Mouse (Mus musculus): ENCODE data around the gene Ceacam18. TPM values are rescaled to one million over a fixed set of nuclear protein-coding genes. Genes with fewer than 3 reads are reported as not detected.

Gene Ceacam18
- total and polyA plus RNA-seq, 3 experiments, result 0.04 to 0.08 TPM; not detected in 1

Other genes with a start within 250 kb of the Ceacam18 start
- gene Siglecg, start 226.5 kb upstream of the Ceacam18 start, total RNA-seq (2012; rRNA removed), result not detected in 2 replicates
- gene Siglecg, start 226.5 kb upstream of the Ceacam18 start, polyA plus RNA-seq (2012; ENCODE audit: insufficient read depth in 1 of 2, insufficient read length in 2 of 2, low read depth in 1 of 2, low replicate concordance in 2 of 2, missing spikeins in 1 of 2), result not detected
- gene Lim2, start 207.0 kb upstream of the Ceacam18 start, total RNA-seq (2012; rRNA removed), result not detected in 2 replicates
- gene Lim2, start 207.0 kb upstream of the Ceacam18 start, polyA plus RNA-seq (2012; ENCODE audit: insufficient read depth in 1 of 2, insufficient read length in 2 of 2, low read depth in 1 of 2, low replicate concordance in 2 of 2, missing spikeins in 1 of 2), result not detected
- not detected in 2 replicates for gene Nkg7, start 197.6 kb upstream of the Ceacam18 start, total RNA-seq (2012; rRNA removed)
- not detected for gene Nkg7, start 197.6 kb upstream of the Ceacam18 start, polyA plus RNA-seq (2012; ENCODE audit: insufficient read depth in 1 of 2, insufficient read length in 2 of 2, low read depth in 1 of 2, low replicate concordance in 2 of 2, missing spikeins in 1 of 2)
- not detected in 2 replicates for gene Cldnd2, start 193.9 kb upstream of the Ceacam18 start, total RNA-seq (2012; rRNA removed)
- gene Cldnd2, start 193.9 kb upstream of the Ceacam18 start, polyA plus RNA-seq (2012; ENCODE audit: insufficient read depth in 1 of 2, insufficient read length in 2 of 2, low read depth in 1 of 2, low replicate concordance in 2 of 2, missing spikeins in 1 of 2), result not detected
- 174 and 177 TPM in 2 replicates for gene Etfb, start 190.6 kb upstream of the Ceacam18 start, total RNA-seq (2012; rRNA removed)
- gene Etfb, start 190.6 kb upstream of the Ceacam18 start, polyA plus RNA-seq (2012; ENCODE audit: insufficient read depth in 1 of 2, insufficient read length in 2 of 2, low read depth in 1 of 2, low replicate concordance in 2 of 2, missing spikeins in 1 of 2), result 100 to 1,000 TPM in 1 of 2 experiments, not detected in 1; 186 TPM
- gene Gm45233, start 190.6 kb upstream of the Ceacam18 start, total RNA-seq (2012; rRNA removed), result not detected in 2 replicates
- under 1 TPM in 1 of 2 experiments, not detected in 1; 0.42 TPM for gene Gm45233, start 190.6 kb upstream of the Ceacam18 start, polyA plus RNA-seq (2012; ENCODE audit: insufficient read depth in 1 of 2, insufficient read length in 2 of 2, low read depth in 1 of 2, low replicate concordance in 2 of 2, missing spikeins in 1 of 2)
- gene Vsig10l, start 171.6 kb upstream of the Ceacam18 start, total RNA-seq (2012; rRNA removed), result 0.08 and 0.10 TPM in 2 replicates
- gene Vsig10l, start 171.6 kb upstream of the Ceacam18 start, polyA plus RNA-seq (2012; ENCODE audit: insufficient read depth in 1 of 2, insufficient read length in 2 of 2, low read depth in 1 of 2, low replicate concordance in 2 of 2, missing spikeins in 1 of 2), result under 1 TPM in 1 of 2 experiments, not detected in 1; 0.65 TPM
- gene Iglon5, start 144.6 kb upstream of the Ceacam18 start, total RNA-seq (2012; rRNA removed), result not detected in 2 replicates
- not detected for gene Iglon5, start 144.6 kb upstream of the Ceacam18 start, polyA plus RNA-seq (2012; ENCODE audit: insufficient read depth in 1 of 2, insufficient read length in 2 of 2, low read depth in 1 of 2, low replicate concordance in 2 of 2, missing spikeins in 1 of 2)
- not detected in 2 replicates for gene 4931406B18Rik, start 128.8 kb upstream of the Ceacam18 start, total RNA-seq (2012; rRNA removed)
- gene 4931406B18Rik, start 128.8 kb upstream of the Ceacam18 start, polyA plus RNA-seq (2012; ENCODE audit: insufficient read depth in 1 of 2, insufficient read length in 2 of 2, low read depth in 1 of 2, low replicate concordance in 2 of 2, missing spikeins in 1 of 2), result not detected
- gene Cd33, start 90.3 kb upstream of the Ceacam18 start, total RNA-seq (2012; rRNA removed), result not detected in 2 replicates
- not detected for gene Cd33, start 90.3 kb upstream of the Ceacam18 start, polyA plus RNA-seq (2012; ENCODE audit: insufficient read depth in 1 of 2, insufficient read length in 2 of 2, low read depth in 1 of 2, low replicate concordance in 2 of 2, missing spikeins in 1 of 2)
- gene Zfp658, start 72.5 kb upstream of the Ceacam18 start, total RNA-seq (2012; rRNA removed), result not detected in 2 replicates
- gene Zfp658, start 72.5 kb upstream of the Ceacam18 start, polyA plus RNA-seq (2012; ENCODE audit: insufficient read depth in 1 of 2, insufficient read length in 2 of 2, low read depth in 1 of 2, low replicate concordance in 2 of 2, missing spikeins in 1 of 2), result not detected
- 3.6 and 5.5 TPM in 2 replicates for gene Zfp719, start 55.1 kb upstream of the Ceacam18 start, total RNA-seq (2012; rRNA removed)
- 1 to 10 TPM in 1 of 2 experiments, not detected in 1; 1.9 TPM for gene Zfp719, start 55.1 kb upstream of the Ceacam18 start, polyA plus RNA-seq (2012; ENCODE audit: insufficient read depth in 1 of 2, insufficient read length in 2 of 2, low read depth in 1 of 2, low replicate concordance in 2 of 2, missing spikeins in 1 of 2)
- gene Zfp819, start 27.5 kb upstream of the Ceacam18 start, total RNA-seq (2012; rRNA removed), result 0.10 TPM in 1 of 2 replicates, not detected in the other
- gene Zfp819, start 27.5 kb upstream of the Ceacam18 start, polyA plus RNA-seq (2012; ENCODE audit: insufficient read depth in 1 of 2, insufficient read length in 2 of 2, low read depth in 1 of 2, low replicate concordance in 2 of 2, missing spikeins in 1 of 2), result under 1 TPM in 1 of 2 experiments, not detected in 1; 0.06 TPM
- gene Siglece, start 25.5 kb downstream of the Ceacam18 start, total RNA-seq (2012; rRNA removed), result not detected in 2 replicates
- under 1 TPM in 1 of 2 experiments, not detected in 1; 0.07 TPM for gene Siglece, start 25.5 kb downstream of the Ceacam18 start, polyA plus RNA-seq (2012; ENCODE audit: insufficient read depth in 1 of 2, insufficient read length in 2 of 2, low read depth in 1 of 2, low replicate concordance in 2 of 2, missing spikeins in 1 of 2)
- gene Ctu1, start 37.3 kb downstream of the Ceacam18 start, total RNA-seq (2012; rRNA removed), result 12.4 and 17.2 TPM in 2 replicates
- 10 to 100 TPM in 1 of 2 experiments, not detected in 1; 15.6 TPM for gene Ctu1, start 37.3 kb downstream of the Ceacam18 start, polyA plus RNA-seq (2012; ENCODE audit: insufficient read depth in 1 of 2, insufficient read length in 2 of 2, low read depth in 1 of 2, low replicate concordance in 2 of 2, missing spikeins in 1 of 2)
- gene Klk14, start 55.7 kb downstream of the Ceacam18 start, total RNA-seq (2012; rRNA removed), result not detected in 2 replicates
- under 1 TPM in 1 of 2 experiments, not detected in 1; 0.13 TPM for gene Klk14, start 55.7 kb downstream of the Ceacam18 start, polyA plus RNA-seq (2012; ENCODE audit: insufficient read depth in 1 of 2, insufficient read length in 2 of 2, low read depth in 1 of 2, low replicate concordance in 2 of 2, missing spikeins in 1 of 2)
- not detected in 2 replicates for gene Klk13, start 77.9 kb downstream of the Ceacam18 start, total RNA-seq (2012; rRNA removed)
- gene Klk13, start 77.9 kb downstream of the Ceacam18 start, polyA plus RNA-seq (2012; ENCODE audit: insufficient read depth in 1 of 2, insufficient read length in 2 of 2, low read depth in 1 of 2, low replicate concordance in 2 of 2, missing spikeins in 1 of 2), result not detected
- gene Klk12, start 134.2 kb downstream of the Ceacam18 start, total RNA-seq (2012; rRNA removed), result not detected in 2 replicates
- gene Klk12, start 134.2 kb downstream of the Ceacam18 start, polyA plus RNA-seq (2012; ENCODE audit: insufficient read depth in 1 of 2, insufficient read length in 2 of 2, low read depth in 1 of 2, low replicate concordance in 2 of 2, missing spikeins in 1 of 2), result not detected
- not detected in 2 replicates for gene Klk11, start 139.9 kb downstream of the Ceacam18 start, total RNA-seq (2012; rRNA removed)
- not detected for gene Klk11, start 139.9 kb downstream of the Ceacam18 start, polyA plus RNA-seq (2012; ENCODE audit: insufficient read depth in 1 of 2, insufficient read length in 2 of 2, low read depth in 1 of 2, low replicate concordance in 2 of 2, missing spikeins in 1 of 2)
- gene Klk10, start 146.3 kb downstream of the Ceacam18 start, total RNA-seq (2012; rRNA removed), result not detected in 2 replicates
- not detected for gene Klk10, start 146.3 kb downstream of the Ceacam18 start, polyA plus RNA-seq (2012; ENCODE audit: insufficient read depth in 1 of 2, insufficient read length in 2 of 2, low read depth in 1 of 2, low replicate concordance in 2 of 2, missing spikeins in 1 of 2)
- not detected in 2 replicates for gene Klk9, start 157.2 kb downstream of the Ceacam18 start, total RNA-seq (2012; rRNA removed)
- gene Klk9, start 157.2 kb downstream of the Ceacam18 start, polyA plus RNA-seq (2012; ENCODE audit: insufficient read depth in 1 of 2, insufficient read length in 2 of 2, low read depth in 1 of 2, low replicate concordance in 2 of 2, missing spikeins in 1 of 2), result not detected
- not detected in 2 replicates for gene Klk8, start 162.9 kb downstream of the Ceacam18 start, total RNA-seq (2012; rRNA removed)
- not detected for gene Klk8, start 162.9 kb downstream of the Ceacam18 start, polyA plus RNA-seq (2012; ENCODE audit: insufficient read depth in 1 of 2, insufficient read length in 2 of 2, low read depth in 1 of 2, low replicate concordance in 2 of 2, missing spikeins in 1 of 2)
- not detected in 2 replicates for gene Klk7, start 176.6 kb downstream of the Ceacam18 start, total RNA-seq (2012; rRNA removed)
- gene Klk7, start 176.6 kb downstream of the Ceacam18 start, polyA plus RNA-seq (2012; ENCODE audit: insufficient read depth in 1 of 2, insufficient read length in 2 of 2, low read depth in 1 of 2, low replicate concordance in 2 of 2, missing spikeins in 1 of 2), result not detected
- not detected in 2 replicates for gene Klk6, start 189.8 kb downstream of the Ceacam18 start, total RNA-seq (2012; rRNA removed)
- gene Klk6, start 189.8 kb downstream of the Ceacam18 start, polyA plus RNA-seq (2012; ENCODE audit: insufficient read depth in 1 of 2, insufficient read length in 2 of 2, low read depth in 1 of 2, low replicate concordance in 2 of 2, missing spikeins in 1 of 2), result not detected
- not detected in 2 replicates for gene Klk5, start 207.3 kb downstream of the Ceacam18 start, total RNA-seq (2012; rRNA removed)
- not detected for gene Klk5, start 207.3 kb downstream of the Ceacam18 start, polyA plus RNA-seq (2012; ENCODE audit: insufficient read depth in 1 of 2, insufficient read length in 2 of 2, low read depth in 1 of 2, low replicate concordance in 2 of 2, missing spikeins in 1 of 2)
- gene Klk4, start 246.5 kb downstream of the Ceacam18 start, total RNA-seq (2012; rRNA removed), result not detected in 2 replicates
- gene Klk4, start 246.5 kb downstream of the Ceacam18 start, polyA plus RNA-seq (2012; ENCODE audit: insufficient read depth in 1 of 2, insufficient read length in 2 of 2, low read depth in 1 of 2, low replicate concordance in 2 of 2, missing spikeins in 1 of 2), result not detected

Data from MEL (cell line).